Comparison of ENCODE assay signal across 8 mouse cellular contexts in the genomic region with DNA sequence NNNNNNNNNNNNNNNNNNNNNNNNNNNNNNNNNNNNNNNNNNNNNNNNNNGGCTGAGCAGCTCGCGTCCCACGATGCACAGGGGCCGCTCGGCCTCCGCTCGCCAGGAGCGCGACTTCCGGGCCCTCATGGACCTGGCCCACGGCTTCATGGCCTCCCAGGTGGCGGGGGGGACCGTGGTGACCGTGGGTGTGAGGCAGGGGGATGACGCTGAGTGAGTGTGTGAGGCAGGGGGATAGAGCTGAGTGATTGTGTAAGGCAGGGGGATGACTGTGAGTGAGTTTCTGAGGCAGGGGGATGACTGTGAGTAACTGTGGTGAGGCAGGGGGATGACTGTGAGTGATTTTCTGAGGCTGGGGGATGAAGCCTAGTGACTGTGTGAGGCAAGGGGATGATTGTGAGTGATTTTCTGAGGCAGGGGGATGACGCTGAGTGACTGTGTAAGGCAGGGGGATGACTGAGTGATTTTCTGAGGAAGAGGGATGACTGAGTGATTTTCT. TPM values are rescaled to one million over a fixed set of nuclear protein-coding genes. Genes with fewer than 3 reads are reported as not detected.
A peak's percentile ranks its signal among the peaks of the same experiment; 100 is the strongest.
DNase-seq lines count a peak whose midpoint lies in the region; ATAC-seq and TF ChIP-seq lines count a peak whose summit lies in the region.

A gene (plus strand): TSS at position 51 of the 499 bp plus-strand sequence.

- H3K27me3 ChIP-seq in heart, embryonic 16.5 days (ENCODE audit: control insufficient read depth, insufficient read depth, low read length) = no peaks in the 10 kb centered on the region
- H3K27me3 ChIP-seq in hindbrain, embryonic 13.5 days = no peaks in the 10 kb centered on the region
- no peaks in the 10 kb centered on the region for H3K27me3 ChIP-seq in midbrain, embryonic 15.5 days (replicated peaks)
- no peaks in the 10 kb centered on the region for H3K27me3 ChIP-seq in cerebellum, adult 2 months (ENCODE audit: control insufficient read depth, insufficient read depth, low read length)

- no peak within 1 kb of the TSS for H3K4me2 ChIP-seq in heart, embryonic 16.5 days (ENCODE audit: low read depth, low read length)
- H3K4me2 ChIP-seq in hindbrain, embryonic 13.5 days = no peak within 1 kb of the TSS
- no peak within 1 kb of the TSS for H3K4me2 ChIP-seq in midbrain, embryonic 15.5 days

- no peak for TF ChIP-seq CTCF in cerebellum, adult 2 months (IDR thresholded peaks at IDR 0.05; ENCODE audit: borderline replicate concordance, insufficient read depth, low read depth, low read length)

- ATAC-seq in heart, embryonic 16.5 days (replicated peaks; ENCODE audit: extremely low read depth, insufficient read depth, low FRiP score) = 0 out of 2 replicates have a peak, but pooled peaks have one; percentile 28
- ATAC-seq in hindbrain, embryonic 13.5 days (ENCODE audit: low FRiP score) = peak; percentile 68
- peak; percentile 67 for ATAC-seq in midbrain, embryonic 15.5 days (replicated peaks)

- no peak within 1 kb of the TSS for H3K9ac ChIP-seq in heart, embryonic 16.5 days (ENCODE audit: low read length)
- no peak within 1 kb of the TSS for H3K9ac ChIP-seq in hindbrain, embryonic 13.5 days
- no peak within 1 kb of the TSS for H3K9ac ChIP-seq in midbrain, embryonic 15.5 days

- H3K36me3 ChIP-seq in heart, embryonic 16.5 days (ENCODE audit: control insufficient read depth, insufficient read depth) = peaks cover 19% of the 10 kb centered on the region
- peaks cover 43% of the 10 kb centered on the region for H3K36me3 ChIP-seq in hindbrain, embryonic 13.5 days
- peaks cover 13% of the 10 kb centered on the region; the same call in 1 of the 2 replicates for H3K36me3 ChIP-seq in midbrain, embryonic 15.5 days (replicated peaks)

- DNase-seq in heart, adult 18-20 months = no peak
- DNase-seq in NIH3T3 (ENCODE audit: low read depth) = peak; percentile 32
- no peak for DNase-seq in B cell, adult 2 months
- no peak for DNase-seq in urinary bladder, postnatal 25 days (ENCODE audit: low spot score)
- no peak for DNase-seq in cerebellum, adult 2 months

- H3K4me3 ChIP-seq in heart, embryonic 16.5 days (ENCODE audit: low read length) = no peak within 1 kb of the TSS
- no peak within 1 kb of the TSS for H3K4me3 ChIP-seq in hindbrain, embryonic 13.5 days
- no peak within 1 kb of the TSS for H3K4me3 ChIP-seq in midbrain, embryonic 15.5 days
- no peak within 1 kb of the TSS for H3K4me3 ChIP-seq in cerebellum, adult 2 months (replicated peaks; ENCODE audit: insufficient read depth, low read depth, low read length)

- no peaks in the 10 kb centered on the region for H3K4me1 ChIP-seq in heart, embryonic 16.5 days (ENCODE audit: control insufficient read depth, insufficient read depth, low read length)
- H3K4me1 ChIP-seq in hindbrain, embryonic 13.5 days (replicated peaks) = no peaks in the 10 kb centered on the region
- H3K4me1 ChIP-seq in midbrain, embryonic 15.5 days = no peaks in the 10 kb centered on the region
- H3K4me1 ChIP-seq in cerebellum, adult 2 months (ENCODE audit: control insufficient read depth, insufficient read depth, low read length) = no peaks in the 10 kb centered on the region

- TF ChIP-seq POLR2A in cerebellum, adult 2 months (IDR thresholded peaks at IDR 0.05; ENCODE audit: borderline replicate concordance, insufficient read depth, low read length) = no peak

- H3K9me3 ChIP-seq in heart, embryonic 16.5 days (replicated peaks; ENCODE audit: control insufficient read depth, low read length) = peaks cover 48% of the 10 kb centered on the region
- peaks cover 38% of the 10 kb centered on the region for H3K9me3 ChIP-seq in hindbrain, embryonic 13.5 days
- H3K9me3 ChIP-seq in midbrain, embryonic 15.5 days = peaks cover 29% of the 10 kb centered on the region

- WGBS in heart, embryonic 16.5 days = 94% methylated on average over 13 of the region's 16 CpGs
- WGBS in hindbrain, embryonic 13.5 days = 95% methylated on average over 12 of the region's 16 CpGs
- WGBS in midbrain, embryonic 15.5 days = 94% methylated on average over 14 of the region's 16 CpGs
- 93% methylated on average over 14 of the region's 16 CpGs for WGBS in cerebellum, adult 2 months

- no peak within 1 kb of the TSS for H3K27ac ChIP-seq in heart, embryonic 16.5 days (ENCODE audit: low read length)
- no peak within 1 kb of the TSS for H3K27ac ChIP-seq in hindbrain, embryonic 13.5 days
- H3K27ac ChIP-seq in midbrain, embryonic 15.5 days = no peak within 1 kb of the TSS
- H3K27ac ChIP-seq in cerebellum, adult 2 months (ENCODE audit: insufficient read depth, low read length) = no peak within 1 kb of the TSS

RNA-seq across cellular contexts. Expression of the gene that starts here (rescaled TPM):
- polyA plus RNA-seq in heart, embryonic 16.5 days (2015; fragmentation: Nextera tagmentation; extraction: Ambion mirVana) = not detected in 2 replicates
- total RNA-seq in heart, adult 18-20 months (2021) = not detected
- not detected in 2 replicates for polyA plus RNA-seq in hindbrain, embryonic 13.5 days (2015; fragmentation: Nextera tagmentation; extraction: Ambion mirVana)
- not detected in 2 replicates for polyA plus RNA-seq in midbrain, embryonic 15.5 days (2015; fragmentation: Nextera tagmentation; extraction: Ambion mirVana)
- not detected in 2 replicates for polyA plus RNA-seq in cerebellum, adult 2 months (2012; rRNA removed)

Comparison
In these comparisons a context has a peak if more than half of its experiments do, and no peak if none do; other contexts are left out.
1. Peak in ATAC-seq in heart, embryonic 16.5 days; RNA of the gene not detected or under 1 TPM.
2. Peak in ATAC-seq in hindbrain, embryonic 13.5 days; RNA of the gene not detected or under 1 TPM.
3. Peak in ATAC-seq in midbrain, embryonic 15.5 days; RNA of the gene not detected or under 1 TPM.